Mouse (Mus musculus) midbrain, embryonic 16.5 days (tissue): ENCODE data around the gene 1700092M07Rik. TPM values are rescaled to one million over a fixed set of nuclear protein-coding genes. Genes with fewer than 3 reads are reported as not detected.
"Not testable (repeated sequence)": the region's sequence is repeated elsewhere in the genome, so short reads cannot be mapped to it uniquely, and the experiment has no call there.

Source experiments
- ATAC-seq: fragments of 200-750 bp; cut with Nextera tagmentation; 2 replicates; pipeline ENCODE4 v1.8.0; 2017; ENCODE audit warnings: moderate TSS enrichment
- H3K27ac ChIP-seq: fragments of 300-500 bp; sonication (generic); 2 replicates; pipeline ENCODE4 v1.5.1; 2014; ENCODE audit warnings: mild to moderate bottlenecking, low read length, mixed read lengths
- H3K27me3 ChIP-seq: fragments of 300-500 bp; sonication (generic); 2 replicates; pipeline ENCODE4 v1.6.1; 2014; ENCODE audit warnings: low read depth, low read length, mixed read lengths; ENCODE audit not compliant: control insufficient read depth, insufficient read depth
- H3K36me3 ChIP-seq: fragments of 300-500 bp; sonication (generic); 2 replicates; pipeline ENCODE4 v1.6.1; 2014; ENCODE audit warnings: mild to moderate bottlenecking, low read length, moderate library complexity, mixed read lengths; ENCODE audit not compliant: control insufficient read depth, insufficient read depth
- H3K4me1 ChIP-seq: fragments of 300-500 bp; sonication (generic); 2 replicates; pipeline ENCODE4 v1.6.1; 2014; ENCODE audit warnings: mild to moderate bottlenecking, low read length, mixed read lengths; ENCODE audit not compliant: control insufficient read depth, insufficient read depth
- H3K4me2 ChIP-seq: fragments of 300-500 bp; sonication (generic); 2 replicates; pipeline ENCODE4 v1.6.1; 2014; ENCODE audit warnings: mild to moderate bottlenecking, low read length, mixed read lengths
- H3K4me3 ChIP-seq: fragments of 300-500 bp; sonication (generic); 2 replicates; pipeline ENCODE4 v1.5.1; 2014; ENCODE audit warnings: low read depth, mild to moderate bottlenecking, low read length, moderate library complexity, mixed read lengths
- H3K9ac ChIP-seq: fragments of 300-500 bp; sonication (generic); 2 replicates; pipeline ENCODE4 v1.6.1; 2014; ENCODE audit warnings: low read depth, low read length, mixed read lengths
- H3K9me3 ChIP-seq: fragments of 300-500 bp; sonication (generic); replicated peaks from 2 replicates; pipeline ENCODE4 v1.6.1; 2014; ENCODE audit warnings: mild to moderate bottlenecking, low read length, mixed read lengths; ENCODE audit not compliant: control insufficient read depth, poor library complexity, severe bottlenecking
- WGBS: fragments of 180-500 bp; shearing (Covaris S2); extraction: QIAGEN DNeasy Blood & Tissue Kit; methylation state at CpG from one replicate; pipeline ENCODE4 v1.1.7; 2014; 5-methylcytosine and 5-hydroxymethylcytosine counted together
- polyA plus RNA-seq: library from polyadenylated mRNA; unstranded; fragments of >200 nt; fragmentation: Nextera tagmentation; extraction: Ambion mirVana; gene quantifications from 2 replicates; pipeline ENCODE4 v1.2.1, GENCODE M21; 2015

Gene 1700092M07Rik
- polyA plus RNA-seq, 1 experiment from 2014 or later = 1.8 TPM

DNA sequence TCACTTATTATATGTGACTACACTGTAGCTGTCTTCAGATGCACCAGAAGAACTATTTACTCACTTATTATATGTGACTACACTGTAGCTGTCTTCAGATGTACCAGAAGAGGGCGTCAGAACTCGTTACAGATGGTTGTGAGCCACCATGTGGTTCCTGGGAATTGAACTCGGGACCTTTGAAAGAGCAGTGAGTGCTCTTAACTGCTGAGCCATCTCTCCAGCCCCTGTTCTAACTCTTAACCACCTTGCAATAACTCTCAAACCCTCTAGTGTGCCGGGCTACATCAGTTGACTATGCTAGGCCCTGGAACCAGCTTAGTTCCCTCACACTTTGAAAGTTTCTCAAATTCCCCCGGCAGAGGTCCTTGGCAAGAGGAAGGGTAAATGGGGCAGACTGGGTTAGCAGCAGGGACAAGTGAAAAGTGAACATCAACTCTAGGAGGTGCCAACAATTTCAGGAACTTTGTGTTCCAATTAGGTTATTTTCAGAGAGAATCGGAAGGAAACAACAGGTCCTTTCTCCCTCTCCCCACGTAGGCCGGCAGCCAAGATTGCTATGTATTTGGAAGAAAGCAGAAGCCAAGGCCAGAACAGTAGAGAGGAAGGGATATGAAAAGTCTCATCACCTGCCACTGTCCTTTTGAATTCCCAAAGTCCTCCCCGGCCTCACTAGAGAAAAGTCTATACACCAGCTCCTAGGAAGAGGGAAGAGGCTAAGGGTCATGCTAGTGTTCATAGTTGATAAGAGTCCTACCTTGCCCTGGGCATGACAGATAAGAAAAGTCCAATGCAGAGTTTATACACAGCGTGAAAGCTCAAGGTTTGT, 25.7 kb upstream of the 1700092M07Rik start:
- ATAC-seq = no peak
- no peaks in the 10 kb centered on the region for H3K27me3 ChIP-seq
- WGBS = 74% methylated on average over 10 of the region's 10 CpGs
- H3K9ac ChIP-seq = no peak overlapping the region
- peaks cover 7% of the 10 kb centered on the region for H3K36me3 ChIP-seq
- no peak overlapping the region for H3K4me3 ChIP-seq
- H3K27ac ChIP-seq = no peak overlapping the region
- no peaks in the 10 kb centered on the region for H3K9me3 ChIP-seq
- no peak overlapping the region for H3K4me2 ChIP-seq
- peaks cover 32% of the 10 kb centered on the region for H3K4me1 ChIP-seq

DNA sequence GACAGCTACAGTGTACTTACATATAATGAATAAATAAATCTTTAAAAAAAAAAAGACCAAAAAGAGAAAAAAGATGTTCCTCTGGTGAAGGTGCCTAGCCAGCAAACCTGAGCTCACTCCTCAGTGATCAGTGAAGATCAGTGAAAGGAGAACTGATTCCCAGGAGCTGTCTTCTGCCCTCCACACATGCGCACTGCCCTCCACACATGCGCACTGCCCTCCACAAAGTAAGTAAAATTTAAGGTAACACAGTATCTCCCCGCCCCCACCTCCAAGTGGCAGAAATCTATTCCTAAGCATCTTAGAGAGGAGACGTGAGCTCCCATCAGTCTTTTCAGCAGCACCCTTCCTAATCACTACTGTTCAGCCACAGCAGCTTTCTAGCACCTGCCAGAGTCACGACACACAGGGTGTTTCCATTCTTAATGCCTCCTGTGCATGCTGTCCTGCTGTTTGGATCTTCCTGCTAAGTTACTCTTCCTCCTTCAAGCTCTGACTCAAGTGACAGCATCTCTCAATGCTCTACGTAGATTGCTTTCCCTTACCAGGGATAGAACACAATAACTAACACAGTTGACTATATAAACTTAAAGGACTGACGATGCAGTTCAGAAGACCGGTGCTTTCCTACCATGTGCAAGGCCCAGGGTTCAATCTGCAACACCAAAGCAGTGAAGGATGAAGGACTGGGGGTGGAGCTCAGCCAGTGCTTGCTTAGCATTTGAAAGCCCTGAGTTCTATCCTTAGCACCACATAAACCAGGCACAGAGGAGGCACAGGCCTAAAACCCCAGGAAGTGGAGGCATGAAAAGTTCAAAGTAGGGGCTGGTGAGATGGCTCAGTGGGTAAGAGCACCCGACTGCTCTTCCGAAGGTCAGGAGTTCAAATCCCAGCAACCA, 24.4 kb upstream of the 1700092M07Rik start:
- no peak overlapping the region for H3K4me2 ChIP-seq
- 61% methylated on average over 10 of the region's 10 CpGs for WGBS
- no peak for ATAC-seq

DNA sequence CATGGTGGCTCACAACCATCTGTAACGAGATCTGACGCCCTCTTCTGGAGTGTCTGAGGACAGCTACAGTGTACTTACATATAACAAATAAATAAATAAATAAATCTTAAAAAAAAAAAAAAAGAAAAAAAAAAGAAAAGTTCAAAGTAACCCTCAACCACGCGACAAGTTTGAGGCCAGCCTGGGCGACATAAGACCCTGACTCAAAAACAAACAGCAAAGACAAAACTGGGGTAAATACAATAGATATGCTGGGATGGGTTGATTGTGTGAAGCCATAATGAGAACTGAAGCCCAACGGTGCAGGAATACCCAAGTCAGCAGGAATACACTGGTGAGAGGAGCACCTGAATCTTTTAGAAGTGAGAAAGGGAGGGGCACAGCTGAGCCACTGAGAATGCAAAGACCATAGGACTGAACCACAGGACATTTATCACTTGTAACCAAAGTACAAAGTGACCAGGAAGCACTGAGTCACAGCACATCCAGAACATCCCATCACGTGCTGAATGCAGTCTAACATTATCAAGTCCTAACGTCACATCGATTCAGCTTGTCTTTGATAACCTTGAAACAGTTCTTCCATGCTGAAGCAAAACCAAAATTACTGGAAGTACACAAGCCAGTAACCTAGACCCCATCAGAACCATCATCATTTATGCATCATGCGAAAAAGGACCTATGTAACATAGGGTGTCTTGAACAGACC, 23.6 kb upstream of the 1700092M07Rik start:
- Histone ChIP-seq H3K27me3 (no peaks in the 10 kb centered on the region), H3K27ac (no peak overlapping the region), H3K9ac (no peak overlapping the region), H3K4me2 (no peak overlapping the region), H3K9me3 (no peaks in the 10 kb centered on the region), H3K36me3 (no peaks in the 10 kb centered on the region; the same call in 1 of the 2 replicates), H3K4me3 (no peak overlapping the region), H3K4me1 (peaks cover 24% of the 10 kb centered on the region)
- WGBS = 70% methylated on average over 8 of the region's 10 CpGs
- no peak for ATAC-seq

More for the DNA sequence above, 24.4 kb upstream of the 1700092M07Rik start:
- peaks cover 23% of the 10 kb centered on the region for H3K4me1 ChIP-seq
- H3K27ac ChIP-seq = no peak overlapping the region
- no peaks in the 10 kb centered on the region for H3K27me3 ChIP-seq
- no peak overlapping the region for H3K4me3 ChIP-seq
- no peak overlapping the region for H3K9ac ChIP-seq
- H3K36me3 ChIP-seq = peaks cover 3% of the 10 kb centered on the region; the same call in 1 of the 2 replicates
- no peaks in the 10 kb centered on the region for H3K9me3 ChIP-seq

DNA sequence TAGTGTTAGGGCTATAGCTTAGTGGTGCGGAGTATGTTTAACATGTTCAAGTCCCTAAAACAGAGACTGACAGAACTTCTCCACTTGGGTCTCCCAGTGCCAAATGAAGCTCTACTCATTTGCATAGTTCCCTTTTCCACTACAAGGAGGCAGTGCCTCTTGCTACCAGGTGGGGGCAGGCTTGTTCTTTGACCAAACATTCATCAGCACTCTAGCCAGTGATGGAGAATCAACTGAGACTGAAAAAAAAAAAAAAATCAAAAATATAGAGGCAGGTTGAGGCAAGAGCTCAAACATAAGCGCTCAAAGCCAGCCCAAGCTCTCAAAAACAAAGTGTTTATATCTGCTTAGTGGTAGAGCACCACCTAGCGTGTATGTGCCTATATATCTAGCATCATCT, 22.2 kb upstream of the 1700092M07Rik start:
- Histone ChIP-seq H3K4me3 (no peak overlapping the region), H3K4me2 (no peak overlapping the region), H3K4me1 (peaks cover 20% of the 10 kb centered on the region), H3K9me3 (no peaks in the 10 kb centered on the region), H3K9ac (no peak overlapping the region), H3K27ac (no peak overlapping the region), H3K27me3 (no peaks in the 10 kb centered on the region), H3K36me3 (no peaks in the 10 kb centered on the region)
- no peak for ATAC-seq
- WGBS = 77% methylated on average over 3 of the region's 3 CpGs

DNA sequence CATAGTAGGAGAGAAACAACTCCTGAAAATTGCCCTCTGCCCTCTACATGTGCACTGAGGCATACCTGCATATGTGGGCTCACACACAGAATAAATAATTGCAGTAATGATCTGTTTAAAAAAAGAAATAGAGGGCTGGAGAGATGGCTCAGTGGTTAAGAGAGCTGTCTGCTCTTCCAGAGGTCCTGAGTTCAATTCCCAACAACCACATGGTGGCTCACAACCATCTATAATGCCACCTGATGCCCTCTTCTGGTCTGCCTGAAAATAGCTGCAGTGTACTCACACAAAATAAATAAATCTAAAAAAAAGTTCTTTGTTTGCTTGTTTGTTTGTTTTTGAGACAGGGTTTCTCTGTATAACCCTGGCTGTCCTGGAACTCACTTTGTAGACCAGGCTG, 21.5 kb upstream of the 1700092M07Rik start:
- not testable (repeated sequence) for H3K9ac ChIP-seq, H3K27ac ChIP-seq, H3K36me3 ChIP-seq, H3K4me3 ChIP-seq, ATAC-seq, H3K4me2 ChIP-seq, H3K9me3 ChIP-seq, H3K27me3 ChIP-seq
- H3K4me1 ChIP-seq = peaks cover 18% of the 10 kb centered on the region

DNA sequence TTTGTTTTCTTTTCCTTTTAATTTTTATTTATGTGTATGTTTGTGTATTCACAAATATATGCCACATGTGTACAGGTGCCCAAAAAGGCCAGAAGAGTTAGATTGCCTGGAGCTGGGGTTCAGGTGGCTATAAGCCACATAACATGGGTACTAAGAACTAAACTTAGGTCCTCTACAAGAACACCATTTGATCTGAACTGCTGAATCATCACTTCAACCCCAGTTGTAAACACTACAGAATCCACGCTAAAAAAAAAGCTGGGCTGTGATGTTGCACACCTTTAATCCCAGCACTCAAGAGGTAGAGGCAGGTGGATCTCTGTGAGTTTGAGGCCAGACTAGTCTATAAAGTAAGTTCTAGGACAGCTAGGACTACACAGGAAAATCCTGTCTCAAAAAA, 19.1 kb upstream of the 1700092M07Rik start:
- peaks cover 30% of the 10 kb centered on the region for H3K4me1 ChIP-seq
- 97% methylated on average over 1 of the region's 1 CpGs for WGBS
- H3K4me2 ChIP-seq = peak overlapping the region; percentile 60
- no peak overlapping the region for H3K9ac ChIP-seq
- no peak overlapping the region for H3K27ac ChIP-seq
- no peak for ATAC-seq
- no peaks in the 10 kb centered on the region for H3K27me3 ChIP-seq
- H3K4me3 ChIP-seq = peak overlapping the region; percentile 78; the same call in 1 of the 2 replicates
- H3K9me3 ChIP-seq = no peaks in the 10 kb centered on the region
- H3K36me3 ChIP-seq = peaks cover 18% of the 10 kb centered on the region

DNA sequence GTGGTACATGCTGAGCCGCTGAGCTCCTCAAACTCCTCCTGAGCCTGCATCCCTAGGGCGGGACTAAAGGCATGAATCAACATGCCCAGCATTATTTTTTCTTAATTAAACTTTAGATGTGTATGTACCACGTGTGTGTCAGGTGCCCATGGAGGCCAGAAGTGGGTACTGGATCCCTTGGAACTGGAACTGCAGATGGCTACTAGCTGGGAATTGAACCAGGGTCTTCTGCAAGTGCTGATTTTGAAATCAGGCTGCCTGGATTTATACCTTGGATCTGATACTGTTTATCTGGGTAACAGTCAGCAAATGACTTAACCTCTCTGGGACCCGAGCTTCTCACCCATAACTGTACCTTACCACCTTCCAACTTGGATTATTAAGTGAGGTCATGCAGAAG, 18.5 kb upstream of the 1700092M07Rik start:
- H3K4me2 ChIP-seq = peak overlapping the region; percentile 60
- no peak overlapping the region for H3K27ac ChIP-seq
- ATAC-seq = no peak
- H3K27me3 ChIP-seq = no peaks in the 10 kb centered on the region
- WGBS = 69% methylated on average over 4 of the region's 4 CpGs
- peak overlapping the region; percentile 78 for H3K4me3 ChIP-seq
- H3K9ac ChIP-seq = peak overlapping the region; percentile 93
- peaks cover 19% of the 10 kb centered on the region for H3K36me3 ChIP-seq
- no peaks in the 10 kb centered on the region for H3K9me3 ChIP-seq
- peaks cover 30% of the 10 kb centered on the region for H3K4me1 ChIP-seq

DNA sequence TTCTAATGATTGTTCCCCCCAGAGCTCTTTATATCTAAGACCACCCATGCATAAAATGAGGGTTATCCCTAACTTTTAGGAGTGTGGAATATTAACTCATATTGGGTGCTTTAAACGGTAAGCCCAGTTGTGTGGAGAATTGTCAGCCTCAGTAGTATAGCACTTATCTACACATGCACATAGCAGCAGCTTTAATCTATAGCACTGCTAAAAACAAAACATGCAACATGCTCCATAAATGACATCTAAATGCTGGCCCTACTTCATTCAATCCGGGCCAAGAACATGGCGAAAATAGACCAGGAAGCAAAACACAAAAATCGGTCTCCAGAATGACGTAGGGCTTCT, 18.0 kb upstream of the 1700092M07Rik start:
- H3K27ac ChIP-seq = peak overlapping the region; percentile 97
- H3K4me2 ChIP-seq = peak overlapping the region; percentile 60
- 0% methylated on average over 5 of the region's 5 CpGs for WGBS
- ATAC-seq = peak; percentile 15
- peaks cover 19% of the 10 kb centered on the region for H3K36me3 ChIP-seq
- H3K4me1 ChIP-seq = peaks cover 30% of the 10 kb centered on the region
- H3K9me3 ChIP-seq = no peaks in the 10 kb centered on the region
- peak overlapping the region; percentile 93 for H3K9ac ChIP-seq
- H3K27me3 ChIP-seq = no peaks in the 10 kb centered on the region
- H3K4me3 ChIP-seq = peak overlapping the region; percentile 78
